Mouse (Mus musculus) spleen, adult 2 months (tissue): Measurements from ENCODE around the gene Amigo2. TPM values are rescaled to one million over a fixed set of nuclear protein-coding genes. Genes with fewer than 3 reads are reported as not detected.
A peak's percentile ranks its signal among the peaks of the same experiment; 100 is the strongest.

ENCODE experiments used
- DNase-seq, 2 experiments: peaks; one replicate each; pipeline versions ENCODE4 v3.0.0 to v3.0.0-alpha.2; 2012 to 2021; ENCODE audit warnings: low spot score in 2 of 2, low read depth in 1 of 2
- H3K27ac ChIP-seq: fragments of 200-500 bp; 2 replicates; pipeline ENCODE4 v1.5.1; 2012; ENCODE audit warnings: low read length, inconsistent platforms; ENCODE audit not compliant: insufficient read depth
- H3K27me3 ChIP-seq: fragments of 200-500 bp; 2 replicates; pipeline ENCODE4 v1.6.1; 2012; ENCODE audit warnings: mild to moderate bottlenecking, moderate library complexity, low read length, inconsistent platforms; ENCODE audit not compliant: control insufficient read depth, insufficient read depth
- H3K36me3 ChIP-seq: fragments of 200-500 bp; 2 replicates; pipeline ENCODE4 v1.6.1; 2012; ENCODE audit warnings: mild to moderate bottlenecking, low read length, inconsistent platforms; ENCODE audit not compliant: control insufficient read depth, insufficient read depth
- H3K4me1 ChIP-seq: fragments of 200-500 bp; 2 replicates; pipeline ENCODE4 v1.6.1; 2011; ENCODE audit warnings: inconsistent platforms; ENCODE audit not compliant: control insufficient read depth, insufficient read depth, insufficient read length
- H3K4me3 ChIP-seq: fragments of 200-500 bp; 2 replicates; pipeline ENCODE4 v1.5.1; 2011; ENCODE audit warnings: mild to moderate bottlenecking, inconsistent platforms; ENCODE audit not compliant: insufficient read depth, insufficient read length; ENCODE audit errors: extremely low read depth
- CTCF ChIP-seq: fragments of 200-500 bp; IDR thresholded peaks from 2 replicates; pipeline ENCODE4 v1.5.1; 2011; ENCODE audit warnings: mild to moderate bottlenecking, inconsistent platforms; ENCODE audit not compliant: insufficient read depth, insufficient read length, insufficient replicate concordance; ENCODE audit errors: extremely low read depth
- POLR2A ChIP-seq: fragments of 200-500 bp; IDR thresholded peaks from 2 replicates; pipeline ENCODE4 v1.6.1; 2011; ENCODE audit warnings: low read depth, low read length, inconsistent platforms
- WGBS: fragments of 180-500 bp; shearing (Covaris S2); methylation state at CpG from one replicate; pipeline ENCODE4 v1.1.7; 2018; 5-methylcytosine and 5-hydroxymethylcytosine counted together
- polyA plus RNA-seq: library from polyadenylated mRNA; depleted of rRNA; stranded (reverse); fragments of >200 nt; gene quantifications from 2 replicates; pipeline ENCODE4 v1.2.3, GENCODE M21; 2012; rRNA removed

Gene Amigo2
- 1.7 and 2.0 TPM in 2 replicates for polyA plus RNA-seq

- 1% methylated on average over 102 of the region's 125 CpGs for WGBS
- Histone ChIP-seq H3K4me1 (peaks cover 12% of the 10 kb centered on the region; the same call in 1 of the 2 replicates), H3K27me3 (peaks cover 3% of the 10 kb centered on the region), H3K36me3 (no peaks in the 10 kb centered on the region), H3K27ac (peak within 1 kb of the TSS; percentile 86), H3K4me3 (peak within 1 kb of the TSS; percentile 73)
- TF ChIP-seq POLR2A (no peak), CTCF (no peak)
- DNase-seq = peak in 1 of 2 experiments; percentile 53
These were observed at the start of gene Amigo2, which contains the start of gene Pced1b for GRCm38 (mm10) chr15:97246911-97247790. Gene Amigo2 (minus strand): TSS chr15:97247287. Gene Pced1b (plus strand): TSS chr15:97247107.

- WGBS = 94% methylated on average over 21 of the region's 21 CpGs
- peaks cover 5% of the 10 kb centered on the region; the same call in 1 of the 2 replicates for H3K4me1 ChIP-seq
- no peak overlapping the region for H3K27ac ChIP-seq
- DNase-seq = no peak
- H3K36me3 ChIP-seq = no peaks in the 10 kb centered on the region; the same call in 1 of the 2 replicates
- no peaks in the 10 kb centered on the region for H3K27me3 ChIP-seq
- no peak overlapping the region for H3K4me3 ChIP-seq
- TF ChIP-seq POLR2A = no peak
- TF ChIP-seq CTCF = no peak
These were observed 44.4 kb upstream of the Amigo2 start for GRCm38 (mm10) chr15:97291291-97292050.

- Histone ChIP-seq H3K4me1 (peaks cover 5% of the 10 kb centered on the region; the same call in 1 of the 2 replicates), H3K27ac (no peak overlapping the region), H3K27me3 (no peaks in the 10 kb centered on the region), H3K4me3 (no peak overlapping the region), H3K36me3 (no peaks in the 10 kb centered on the region)
- WGBS = 92% methylated on average over 6 of the region's 6 CpGs
- DNase-seq = no peak
- TF ChIP-seq CTCF = no peak
- no peak for TF ChIP-seq POLR2A
These were observed 43.3 kb upstream of the Amigo2 start for GRCm38 (mm10) chr15:97290351-97290750.

- 88% methylated on average over 4 of the region's 4 CpGs for WGBS
- DNase-seq = no peak
- H3K36me3 ChIP-seq = no peaks in the 10 kb centered on the region
- no peak overlapping the region for H3K27ac ChIP-seq
- no peak overlapping the region for H3K4me3 ChIP-seq
- peaks cover 5% of the 10 kb centered on the region; the same call in 1 of the 2 replicates for H3K4me1 ChIP-seq
- no peaks in the 10 kb centered on the region for H3K27me3 ChIP-seq
- TF ChIP-seq POLR2A (no peak), CTCF (no peak)
These were observed 42.1 kb upstream of the Amigo2 start for GRCm38 (mm10) chr15:97289176-97289575.

GRCm38 (mm10) chr15:97288690-97289089 is 41.6 kb upstream of the Amigo2 start:
- no peak for DNase-seq
- Histone ChIP-seq H3K4me3 (no peak overlapping the region), H3K4me1 (peaks cover 5% of the 10 kb centered on the region; the same call in 1 of the 2 replicates), H3K27me3 (no peaks in the 10 kb centered on the region), H3K27ac (no peak overlapping the region), H3K36me3 (no peaks in the 10 kb centered on the region)
- 93% methylated on average over 13 of the region's 13 CpGs for WGBS
- TF ChIP-seq CTCF (no peak), POLR2A (no peak)

- Histone ChIP-seq H3K4me3 (no peak overlapping the region), H3K27me3 (no peaks in the 10 kb centered on the region), H3K36me3 (no peaks in the 10 kb centered on the region), H3K4me1 (peaks cover 5% of the 10 kb centered on the region; the same call in 1 of the 2 replicates), H3K27ac (peak overlapping the region; percentile 5; the same call in 1 of the 2 replicates)
- TF ChIP-seq POLR2A (no peak), CTCF (no peak)
- DNase-seq = no peak
- WGBS = 68% methylated on average over 5 of the region's 5 CpGs
These were observed 40.5 kb upstream of the Amigo2 start for GRCm38 (mm10) chr15:97287436-97288143.
